ENCODE assay signal across 11 mouse cellular contexts in the genomic region with DNA sequence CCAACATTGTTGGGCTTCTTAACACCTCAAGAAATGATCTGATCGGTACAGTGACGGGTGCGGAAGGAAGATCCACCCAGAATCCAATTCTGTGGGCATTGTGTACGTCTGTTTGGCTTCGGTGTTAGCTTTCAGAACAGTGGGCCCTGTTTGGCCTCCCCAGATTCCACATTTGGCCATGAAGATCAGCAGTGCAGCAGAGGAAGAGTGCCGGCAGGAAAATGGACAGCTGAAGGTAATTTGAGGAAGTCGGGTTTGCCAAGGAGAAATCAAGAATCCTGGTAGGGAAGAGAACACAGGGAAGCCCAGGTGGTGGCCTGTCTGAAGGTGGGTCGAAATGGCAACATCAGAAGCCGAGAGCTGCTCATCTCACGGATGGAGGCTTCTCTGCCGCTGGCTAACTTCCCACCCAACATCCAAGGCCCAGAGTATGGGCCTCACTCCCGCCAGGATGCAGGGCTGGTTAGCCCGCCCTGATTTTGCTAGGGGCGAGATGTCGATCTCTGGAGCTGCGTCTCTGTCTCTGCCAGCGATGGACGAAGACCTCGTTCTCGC. TPM values are rescaled to one million over a fixed set of nuclear protein-coding genes. Genes with fewer than 3 reads are reported as not detected.
DNase-seq lines count a peak whose midpoint lies in the region; ATAC-seq and TF ChIP-seq lines count a peak whose summit lies in the region.
"Had no signal": no experiment of that assay in that cellular context is flagged by ENCODE, and none has a peak within 500 bp of the region (broad histone marks: within the 10 kb centered on the region; RNA-seq: fewer than 3 reads in every experiment).

No protein-coding gene starts in this region.

- H3K4me1 ChIP-seq in forebrain, embryonic 13.5 days, result peaks cover 30% of the 10 kb centered on the region
- H3K4me1 ChIP-seq in forebrain, embryonic 15.5 days, result peaks cover 33% of the 10 kb centered on the region
- peaks cover 7% of the 10 kb centered on the region; the same call in 1 of the 2 replicates for H3K4me1 ChIP-seq in lung, postnatal 0 days (ENCODE audit: insufficient read depth, low read depth, low read length)
- peaks cover 20% of the 10 kb centered on the region for H3K4me1 ChIP-seq in hindbrain, embryonic 12.5 days
- peaks cover 38% of the 10 kb centered on the region for H3K4me1 ChIP-seq in midbrain, embryonic 14.5 days (ENCODE audit: control insufficient read depth, insufficient read depth, low read length)

- H3K36me3 ChIP-seq in forebrain, embryonic 13.5 days (ENCODE audit: poor library complexity, severe bottlenecking), result no peaks in the 10 kb centered on the region
- no peaks in the 10 kb centered on the region for H3K36me3 ChIP-seq in forebrain, embryonic 15.5 days
- H3K36me3 ChIP-seq in lung, postnatal 0 days (ENCODE audit: insufficient read depth, low read length), result no peaks in the 10 kb centered on the region
- no peaks in the 10 kb centered on the region for H3K36me3 ChIP-seq in hindbrain, embryonic 12.5 days
- H3K36me3 ChIP-seq in midbrain, embryonic 14.5 days (ENCODE audit: control insufficient read depth, insufficient read depth, low read length), result no peaks in the 10 kb centered on the region

- H3K27ac ChIP-seq in forebrain, embryonic 13.5 days, result no peak overlapping the region
- H3K27ac ChIP-seq in forebrain, embryonic 15.5 days (replicated peaks), result no peak overlapping the region
- H3K27ac ChIP-seq in lung, postnatal 0 days (ENCODE audit: low read length), result no peak overlapping the region
- H3K27ac ChIP-seq in hindbrain, embryonic 12.5 days, result no peak overlapping the region
- peak overlapping the region; percentile 63 for H3K27ac ChIP-seq in midbrain, embryonic 14.5 days (replicated peaks; ENCODE audit: low read depth, low read length)
- H3K27ac ChIP-seq: liver, embryonic 14.5 days had no signal

- DNase-seq in lung, postnatal 0 days (ENCODE audit: low spot score), result no peak
- DNase-seq in lung, postnatal 4 days, result no peak
- no peak for DNase-seq in midbrain, embryonic 14.5 days
- DNase-seq in layer of hippocampus, adult 18-20 months (ENCODE audit: low spot score in 2 of 2), result no peak
- DNase-seq in urinary bladder, postnatal 14 days (ENCODE audit: low spot score), result no peak
- DNase-seq: thymus, postnatal 25 days had no signal

- no peaks in the 10 kb centered on the region for H3K9me3 ChIP-seq in forebrain, embryonic 13.5 days (replicated peaks)
- no peaks in the 10 kb centered on the region for H3K9me3 ChIP-seq in forebrain, embryonic 15.5 days
- no peaks in the 10 kb centered on the region for H3K9me3 ChIP-seq in lung, postnatal 0 days (ENCODE audit: low read length)
- no peaks in the 10 kb centered on the region for H3K9me3 ChIP-seq in hindbrain, embryonic 12.5 days (replicated peaks)
- no peaks in the 10 kb centered on the region for H3K9me3 ChIP-seq in midbrain, embryonic 14.5 days (ENCODE audit: control insufficient read depth, low read length)

- WGBS in forebrain, embryonic 13.5 days, result 2% methylated on average over 20 of the region's 20 CpGs
- 2% methylated on average over 20 of the region's 20 CpGs for WGBS in forebrain, embryonic 15.5 days
- 4% methylated on average over 20 of the region's 20 CpGs for WGBS in lung, postnatal 0 days
- WGBS in hindbrain, embryonic 12.5 days, result 2% methylated on average over 20 of the region's 20 CpGs
- 9% methylated on average over 20 of the region's 20 CpGs for WGBS in midbrain, embryonic 14.5 days

- H3K4me3 ChIP-seq in forebrain, embryonic 13.5 days, result peak overlapping the region; percentile 12
- H3K4me3 ChIP-seq in forebrain, embryonic 15.5 days, result no peak overlapping the region
- H3K4me3 ChIP-seq in lung, postnatal 0 days (ENCODE audit: low read depth, low read length), result peak overlapping the region; percentile 5; the same call in 1 of the 2 replicates
- H3K4me3 ChIP-seq in hindbrain, embryonic 12.5 days, result peak overlapping the region; percentile 18
- peak overlapping the region; percentile 25 for H3K4me3 ChIP-seq in midbrain, embryonic 14.5 days (replicated peaks; ENCODE audit: low read depth, low read length)

- H3K9ac ChIP-seq in forebrain, embryonic 13.5 days, result no peak overlapping the region
- no peak overlapping the region for H3K9ac ChIP-seq in forebrain, embryonic 15.5 days (replicated peaks)
- no peak overlapping the region for H3K9ac ChIP-seq in lung, postnatal 0 days (replicated peaks; ENCODE audit: low read depth)
- H3K9ac ChIP-seq in hindbrain, embryonic 12.5 days, result peak overlapping the region; percentile 39; the same call in 1 of the 2 replicates
- peak overlapping the region; percentile 61 for H3K9ac ChIP-seq in midbrain, embryonic 14.5 days (replicated peaks; ENCODE audit: low read length)
- H3K9ac ChIP-seq: liver, embryonic 14.5 days had no signal

- TF ChIP-seq EP300 in lung, postnatal 0 days (IDR thresholded peaks at IDR 0.05), result no peak

- TF ChIP-seq CTCF in lung, postnatal 0 days (IDR thresholded peaks at IDR 0.05), result no peak

- H3K4me2 ChIP-seq in forebrain, embryonic 13.5 days, result peak overlapping the region; percentile 23
- no peak overlapping the region for H3K4me2 ChIP-seq in forebrain, embryonic 15.5 days (replicated peaks)
- H3K4me2 ChIP-seq in lung, postnatal 0 days (replicated peaks; ENCODE audit: low read depth, low read length), result no peak overlapping the region
- H3K4me2 ChIP-seq in hindbrain, embryonic 12.5 days (replicated peaks), result peak overlapping the region; percentile 45
- peak overlapping the region; percentile 55 for H3K4me2 ChIP-seq in midbrain, embryonic 14.5 days (ENCODE audit: low read length)

- peaks cover 99% of the 10 kb centered on the region for H3K27me3 ChIP-seq in forebrain, embryonic 13.5 days
- H3K27me3 ChIP-seq in forebrain, embryonic 15.5 days, result peaks cover 91% of the 10 kb centered on the region
- H3K27me3 ChIP-seq in lung, postnatal 0 days (replicated peaks; ENCODE audit: insufficient read depth, low read length), result peaks cover 92% of the 10 kb centered on the region
- peaks cover 96% of the 10 kb centered on the region for H3K27me3 ChIP-seq in hindbrain, embryonic 12.5 days
- H3K27me3 ChIP-seq in midbrain, embryonic 14.5 days (ENCODE audit: control insufficient read depth, insufficient read depth, low read length), result peaks cover 56% of the 10 kb centered on the region

- ATAC-seq in forebrain, embryonic 13.5 days, result no peak
- no peak for ATAC-seq in forebrain, embryonic 15.5 days (replicated peaks)
- ATAC-seq in lung, postnatal 0 days, result no peak
- ATAC-seq in hindbrain, embryonic 12.5 days (ENCODE audit: low FRiP score), result no peak
- no peak for ATAC-seq in midbrain, embryonic 14.5 days (ENCODE audit: low FRiP score, low TSS enrichment)
- ATAC-seq: CD4-positive, CD25-positive, alpha-beta regulatory T cell, adult 4 months had no signal

RNA-seq across cellular contexts. Expression of a gene that starts 4.0 kb away (rescaled TPM):
- polyA plus RNA-seq in forebrain, embryonic 13.5 days (2015; fragmentation: Nextera tagmentation; extraction: Ambion mirVana), result 0.04 TPM in 1 of 2 replicates, not detected in the other
- polyA plus RNA-seq in forebrain, embryonic 15.5 days (2015; fragmentation: Nextera tagmentation; extraction: Ambion mirVana), result not detected in 2 replicates
- polyA plus RNA-seq in lung, postnatal 0 days (2015; fragmentation: Nextera tagmentation; extraction: Ambion mirVana), result not detected in 2 replicates
- polyA plus RNA-seq in hindbrain, embryonic 12.5 days (2016; fragmentation: Nextera tagmentation; extraction: Ambion mirVana), result 0.66 and 0.86 TPM in 2 replicates
- 3.8 TPM in 2 replicates for polyA plus RNA-seq in midbrain, embryonic 14.5 days (2014; fragmentation: Nextera tagmentation; extraction: Ambion mirVana)
- total RNA-seq in layer of hippocampus, adult 18-20 months (2021), result under 1 TPM; 0.33 to 0.54 TPM
- polyA plus RNA-seq: CD4-positive, CD25-positive, alpha-beta regulatory T cell, adult 4 months; liver, embryonic 14.5 days had no signal

Comparison
In these comparisons a context has a peak if more than half of its experiments do, and no peak if none do; other contexts are left out.
1. H3K4me2 ChIP-seq: peak in forebrain, embryonic 13.5 days (single experiment), hindbrain, embryonic 12.5 days (single experiment) and midbrain, embryonic 14.5 days (single experiment); none in forebrain, embryonic 15.5 days (single experiment) and lung, postnatal 0 days (single experiment).
2. H3K9ac ChIP-seq: peak in hindbrain, embryonic 12.5 days (single experiment) and midbrain, embryonic 14.5 days (single experiment); none in forebrain, embryonic 13.5 days (single experiment), forebrain, embryonic 15.5 days (single experiment) and lung, postnatal 0 days (single experiment).